Mouse (Mus musculus): ENCODE results near the gene Metap1d. TPM values are rescaled to one million over a fixed set of nuclear protein-coding genes. Genes with fewer than 3 reads are reported as not detected.

The Metap1d gene
- polyA plus RNA-seq, 1 experiment from 2014 or later: 38.1 TPM

GRCm38 (mm10) chr2:71566466-71566865, 113.4 kb downstream of the Metap1d start:
- Histone ChIP-seq H3K4me2 (no peak overlapping the region), H3K4me3 (no peak overlapping the region), H3K27ac (no peak overlapping the region), H3K36me3 (ENCODE audit: poor library complexity, severe bottlenecking) (no peaks in the 10 kb centered on the region), H3K9me3 (replicated peaks) (no peaks in the 10 kb centered on the region), H3K9ac (no peak overlapping the region), H3K4me1 (no peaks in the 10 kb centered on the region), H3K27me3 (no peaks in the 10 kb centered on the region)
- no peak for ATAC-seq
- 89% methylated on average over 9 of the region's 9 CpGs for WGBS

GRCm38 (mm10) chr2:71573736-71574135, 120.7 kb downstream of the Metap1d start:
- ATAC-seq: no peak
- Histone ChIP-seq H3K27ac (no peak overlapping the region), H3K27me3 (no peaks in the 10 kb centered on the region), H3K9ac (no peak overlapping the region), H3K4me1 (no peaks in the 10 kb centered on the region), H3K4me2 (no peak overlapping the region), H3K4me3 (no peak overlapping the region), H3K9me3 (replicated peaks) (no peaks in the 10 kb centered on the region), H3K36me3 (ENCODE audit: poor library complexity, severe bottlenecking) (no peaks in the 10 kb centered on the region)
- 77% methylated on average over 4 of the region's 4 CpGs for WGBS

Other genes with a start within 250 kb of the Metap1d start
- 177 and 182 TPM in 2 replicates for gene Dync1i2, start 241.6 kb upstream of the Metap1d start, polyA plus RNA-seq (2015; fragmentation: Nextera tagmentation; extraction: Ambion mirVana)
- 63.3 and 66.5 TPM in 2 replicates for gene Slc25a12, start 85.5 kb upstream of the Metap1d start, polyA plus RNA-seq (2015; fragmentation: Nextera tagmentation; extraction: Ambion mirVana)
- gene Hat1, start 64.3 kb upstream of the Metap1d start, polyA plus RNA-seq (2015; fragmentation: Nextera tagmentation; extraction: Ambion mirVana): 155 and 156 TPM in 2 replicates
- 278 and 287 TPM in 2 replicates for gene Dlx1, start 74.8 kb downstream of the Metap1d start, polyA plus RNA-seq (2015; fragmentation: Nextera tagmentation; extraction: Ambion mirVana)
- gene Dlx2, start 93.5 kb downstream of the Metap1d start, polyA plus RNA-seq (2015; fragmentation: Nextera tagmentation; extraction: Ambion mirVana): 71.0 and 83.2 TPM in 2 replicates